Mouse (Mus musculus) G1E (cell line): ENCODE results near the gene Actn1. TPM values are rescaled to one million over a fixed set of nuclear protein-coding genes. Genes with fewer than 3 reads are reported as not detected.
A peak's percentile ranks its signal among the peaks of the same experiment; 100 is the strongest.

Source experiments
- ATAC-seq: 2 replicates; pipeline ENCODE4 v1.8.0; 2016; ENCODE audit warnings: mild to moderate bottlenecking; ENCODE audit not compliant: insufficient number of reproducible peaks, poor library complexity, low FRiP score, severe bottlenecking; ENCODE audit errors: extremely low read depth
- DNase-seq: peaks from one replicate; pipeline ENCODE4 v3.0.0; 2012; ENCODE audit warnings: low spot score
- H3K27me3 ChIP-seq: 2 replicates; pipeline ENCODE4 v1.6.1; 2012; ENCODE audit warnings: mild to moderate bottlenecking, low read length, inconsistent platforms; ENCODE audit not compliant: insufficient read depth
- H3K36me3 ChIP-seq: replicated peaks from 2 replicates; pipeline ENCODE3; 2012; ENCODE audit warnings: mild to moderate bottlenecking, inconsistent platforms
- H3K4me1 ChIP-seq: 2 replicates; pipeline ENCODE4 v1.6.1; 2012; ENCODE audit warnings: low read depth, low read length, inconsistent platforms, mixed read lengths; ENCODE audit not compliant: insufficient read depth
- H3K4me3 ChIP-seq: 2 replicates; pipeline ENCODE4 v1.5.1; 2012; ENCODE audit warnings: low read depth, mild to moderate bottlenecking, inconsistent platforms, low read length, moderate library complexity, mixed read lengths
- H3K9me3 ChIP-seq: replicated peaks from 2 replicates; pipeline ENCODE4 v1.6.1; 2012; ENCODE audit warnings: inconsistent platforms
- CTCF ChIP-seq: IDR thresholded peaks from 2 replicates; pipeline ENCODE4 v1.5.1; 2012; ENCODE audit warnings: low read depth, low read length, inconsistent platforms, mixed read lengths
- GATA1 ChIP-seq: IDR thresholded peaks from 2 replicates; pipeline ENCODE4 v1.6.1; 2012; ENCODE audit warnings: borderline replicate concordance, low read length, inconsistent platforms, mixed read lengths
- GATA2 ChIP-seq: IDR thresholded peaks from 2 replicates; pipeline ENCODE4 v1.6.1; 2012; ENCODE audit warnings: low read depth, low read length, inconsistent platforms, borderline replicate concordance
- POLR2AphosphoS5 ChIP-seq: IDR thresholded peaks from 2 replicates; pipeline ENCODE4 v1.6.1; 2012; ENCODE audit warnings: low read depth, low read length, inconsistent platforms; ENCODE audit not compliant: insufficient replicate concordance
- TAL1 ChIP-seq: conservative IDR thresholded peaks from 2 replicates; pipeline ENCODE4 v1.6.1; 2012; ENCODE audit warnings: low read depth, low read length, inconsistent platforms, mixed read lengths
- polyA plus RNA-seq: library from polyadenylated mRNA; stranded (reverse); fragments of >175 nt; gene quantifications from 2 replicates; pipeline ENCODE4 v1.2.3, GENCODE M21; 2012
- total RNA-seq, 2 experiments: library from RNA; stranded (forward) in 1 of 2; stranded (reverse) in 1 of 2; fragments of 200-1000 nt in 1 of 2; fragments of >200 nt in 1 of 2; fragmentation: Nextera tagmentation in 1 of 2; gene quantifications; 2 replicates each; pipeline ENCODE4 v1.2.3; 2014 to 2017

The Actn1 gene
- total and polyA plus RNA-seq, 3 experiments, result 0.38 to 0.83 (median 0.40) TPM

GRCm38 (mm10) chr12:80229010-80229800 is 31.0 kb downstream of the Actn1 start:
- H3K36me3 ChIP-seq, result no peaks in the 10 kb centered on the region
- H3K4me3 ChIP-seq, result no peak overlapping the region
- H3K9me3 ChIP-seq, result no peaks in the 10 kb centered on the region
- DNase-seq (no peak), ATAC-seq (no peak)
- H3K4me1 ChIP-seq, result peaks cover 2% of the 10 kb centered on the region; the same call in 1 of the 2 replicates
- peaks cover 72% of the 10 kb centered on the region for H3K27me3 ChIP-seq
- TF ChIP-seq GATA1 (no peak), CTCF (no peak), TAL1 (no peak), POLR2AphosphoS5 (no peak), GATA2 (no peak)

GRCm38 (mm10) chr12:80228356-80228755 is 31.8 kb downstream of the Actn1 start:
- no peak for ATAC-seq
- Histone ChIP-seq H3K36me3 (no peaks in the 10 kb centered on the region), H3K4me1 (peaks cover 2% of the 10 kb centered on the region; the same call in 1 of the 2 replicates), H3K4me3 (no peak overlapping the region), H3K27me3 (peaks cover 80% of the 10 kb centered on the region), H3K9me3 (no peaks in the 10 kb centered on the region)
- DNase-seq, result no peak
- TF ChIP-seq TAL1 (no peak), CTCF (no peak), GATA1 (no peak), GATA2 (no peak), POLR2AphosphoS5 (no peak)

- Histone ChIP-seq H3K27me3 (peaks cover 84% of the 10 kb centered on the region), H3K9me3 (no peaks in the 10 kb centered on the region), H3K36me3 (no peaks in the 10 kb centered on the region), H3K4me3 (no peak overlapping the region), H3K4me1 (peaks cover 5% of the 10 kb centered on the region; the same call in 1 of the 2 replicates)
- no peak for DNase-seq
- no peak for ATAC-seq
- TF ChIP-seq GATA1 (no peak), POLR2AphosphoS5 (no peak), TAL1 (no peak), GATA2 (no peak), CTCF (no peak)
Measured at GRCm38 (mm10) chr12:80227835-80228234, 32.3 kb downstream of the Actn1 start.

GRCm38 (mm10) chr12:80226101-80226500 is 34.1 kb downstream of the Actn1 start:
- peaks cover 5% of the 10 kb centered on the region; the same call in 1 of the 2 replicates for H3K4me1 ChIP-seq
- no peaks in the 10 kb centered on the region for H3K9me3 ChIP-seq
- H3K4me3 ChIP-seq, result no peak overlapping the region
- no peak for TF ChIP-seq POLR2AphosphoS5
- TF ChIP-seq GATA1, result no peak
- TF ChIP-seq TAL1, result no peak
- TF ChIP-seq CTCF, result no peak
- TF ChIP-seq GATA2, result no peak
- H3K27me3 ChIP-seq, result peaks cover 85% of the 10 kb centered on the region
- H3K36me3 ChIP-seq, result no peaks in the 10 kb centered on the region
- DNase-seq (no peak), ATAC-seq (no peak)

- no peak for DNase-seq
- ATAC-seq, result no peak
- H3K9me3 ChIP-seq, result no peaks in the 10 kb centered on the region
- no peaks in the 10 kb centered on the region for H3K36me3 ChIP-seq
- H3K4me1 ChIP-seq, result peaks cover 5% of the 10 kb centered on the region; the same call in 1 of the 2 replicates
- TF ChIP-seq CTCF (no peak), POLR2AphosphoS5 (no peak), GATA2 (no peak), GATA1 (no peak), TAL1 (no peak)
- peaks cover 75% of the 10 kb centered on the region for H3K27me3 ChIP-seq
- H3K4me3 ChIP-seq, result no peak overlapping the region
Measured at GRCm38 (mm10) chr12:80224241-80224731, 35.9 kb downstream of the Actn1 start.

GRCm38 (mm10) chr12:80223511-80223910 is 36.7 kb downstream of the Actn1 start:
- Histone ChIP-seq H3K36me3 (no peaks in the 10 kb centered on the region), H3K9me3 (no peaks in the 10 kb centered on the region), H3K27me3 (peaks cover 74% of the 10 kb centered on the region), H3K4me1 (peaks cover 5% of the 10 kb centered on the region; the same call in 1 of the 2 replicates), H3K4me3 (no peak overlapping the region)
- peak; percentile 33 for DNase-seq
- no peak for ATAC-seq
- no peak for TF ChIP-seq GATA1
- no peak for TF ChIP-seq GATA2
